In the genomic region with DNA sequence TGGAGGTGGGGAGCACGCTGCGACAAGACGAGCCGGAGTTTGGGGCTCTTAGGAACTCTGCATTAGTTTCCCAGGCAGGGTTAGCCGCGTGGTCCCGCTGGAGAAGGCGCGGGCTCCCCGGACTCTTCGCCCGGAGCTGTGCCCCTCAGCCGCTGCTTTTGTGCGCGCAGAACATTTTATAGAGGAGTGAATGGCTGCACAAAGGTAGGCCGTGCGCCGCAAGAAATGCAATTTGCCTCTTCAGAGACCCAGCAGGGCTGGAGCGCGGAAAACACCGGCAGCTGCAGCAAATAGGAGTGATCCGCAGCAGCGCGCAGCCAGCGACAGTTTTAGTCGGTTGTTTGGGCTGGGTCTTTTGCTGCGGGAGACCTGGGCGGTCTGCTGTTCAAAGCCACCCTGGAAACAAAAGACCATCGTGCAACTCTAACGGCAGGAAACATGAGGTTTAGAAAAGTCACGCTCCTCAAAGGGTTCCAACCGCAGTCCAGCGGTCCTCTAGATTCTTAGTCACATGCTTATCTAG, we compare ENCODE assay signal across 8 mouse cellular contexts. TPM values are rescaled to one million over a fixed set of nuclear protein-coding genes. Genes with fewer than 3 reads are reported as not detected.
DNase-seq lines count a peak whose midpoint lies in the region; ATAC-seq and TF ChIP-seq lines count a peak whose summit lies in the region.

Gene Zfp800 (minus strand): TSS at position 325 of the 523 bp plus-strand sequence.

- intact Hi-C loops in left cerebral cortex, postnatal 4 days (cut with DNase I) = loop anchor here (10.0 kb wide), 1 partner anchor 133 kb away; no protein-coding TSS in a partner anchor

- peaks cover 79% of the 10 kb centered on the region for H3K27me3 ChIP-seq in E14TG2a.4 (ENCODE audit: insufficient read depth, low read length)
- peaks cover 15% of the 10 kb centered on the region for H3K27me3 ChIP-seq in heart, embryonic 16.5 days (ENCODE audit: control insufficient read depth, insufficient read depth, low read length)

- peak within 1 kb of the TSS; percentile 49 for H3K9ac ChIP-seq in heart, embryonic 16.5 days (ENCODE audit: low read length)

- WGBS in heart, embryonic 16.5 days = 1% methylated on average over 33 of the region's 33 CpGs

- no peaks in the 10 kb centered on the region for H3K36me3 ChIP-seq in E14TG2a.4 (ENCODE audit: insufficient read depth, low read length)
- no peaks in the 10 kb centered on the region for H3K36me3 ChIP-seq in heart, embryonic 16.5 days (ENCODE audit: control insufficient read depth, insufficient read depth)

- H3K9me3 ChIP-seq in E14TG2a.4 (ENCODE audit: low read length) = peaks cover 5% of the 10 kb centered on the region; the same call in 1 of the 2 replicates
- peaks cover 9% of the 10 kb centered on the region for H3K9me3 ChIP-seq in heart, embryonic 16.5 days (replicated peaks; ENCODE audit: control insufficient read depth, low read length)

- H3K4me1 ChIP-seq in E14TG2a.4 (replicated peaks; ENCODE audit: low read depth, low read length) = peaks cover 28% of the 10 kb centered on the region
- H3K4me1 ChIP-seq in cortical plate, adult 2 months (ENCODE audit: control insufficient read depth, insufficient read depth, low read length) = no peaks in the 10 kb centered on the region
- H3K4me1 ChIP-seq in heart, embryonic 16.5 days (ENCODE audit: control insufficient read depth, insufficient read depth, low read length) = peaks cover 7% of the 10 kb centered on the region; the same call in 1 of the 2 replicates

- peak; percentile 85 for DNase-seq in heart, adult 11 months
- no peak for DNase-seq in heart, adult 8-10 months (ENCODE audit: low spot score)
- DNase-seq in left cerebral cortex, postnatal 4 days = peak; percentile 33
- DNase-seq in natural killer cell, adult 2 months (ENCODE audit: low spot score in 2 of 2) = peak; percentile 19 to 38
- DNase-seq in c-Kit-positive CD71-positive TER-119-positive erythroid progenitor cells, embryonic 14.5 days (ENCODE audit: low spot score) = no peak

- H3K27ac ChIP-seq in cortical plate, adult 2 months (ENCODE audit: insufficient read depth, low read length) = no peak within 1 kb of the TSS
- no peak within 1 kb of the TSS for H3K27ac ChIP-seq in heart, embryonic 16.5 days (ENCODE audit: low read length)

- peak within 1 kb of the TSS; percentile 96 for H3K4me2 ChIP-seq in heart, embryonic 16.5 days (ENCODE audit: low read depth, low read length)

- TF ChIP-seq POLR2A in cortical plate, adult 2 months (IDR thresholded peaks at IDR 0.05; ENCODE audit: extremely low read depth, insufficient read depth, low read length) = no peak

- peak; percentile 37; the same call in 1 of the 2 replicates for ATAC-seq in heart, embryonic 16.5 days (replicated peaks; ENCODE audit: extremely low read depth, insufficient read depth, low FRiP score)

- TF ChIP-seq CTCF in E14TG2a.4 (conservative IDR thresholded peaks at IDR 0.05; ENCODE audit: low read length) = no peak
- no peak for TF ChIP-seq CTCF in cortical plate, adult 2 months (IDR thresholded peaks at IDR 0.05; ENCODE audit: extremely low read depth, insufficient read depth, low read length)

- peak within 1 kb of the TSS; percentile 72 for H3K4me3 ChIP-seq in E14TG2a.4 (replicated peaks; ENCODE audit: low read length)
- H3K4me3 ChIP-seq in cortical plate, adult 2 months (ENCODE audit: insufficient read depth, low read length) = peak within 1 kb of the TSS; percentile 41
- peak within 1 kb of the TSS; percentile 62 for H3K4me3 ChIP-seq in heart, embryonic 16.5 days (ENCODE audit: low read length)

RNA-seq across cellular contexts. Expression of gene Zfp800, which starts in this region (rescaled TPM):
- 10 to 100 TPM in 1 of 4 experiments, 1 to 10 TPM in 3; 7.7 to 11.9 (median 8.3) TPM for total RNA-seq in heart, adult 8-10 months (2022)
- polyA plus RNA-seq in cortical plate, adult 2 months (2012; rRNA removed) = 6.7 and 8.1 TPM in 2 replicates
- 11.7 and 12.7 TPM in 2 replicates for polyA plus RNA-seq in heart, embryonic 16.5 days (2015; fragmentation: Nextera tagmentation; extraction: Ambion mirVana)
- 10 to 100 TPM; 18.0 to 19.8 TPM for total RNA-seq in left cerebral cortex, postnatal 4 days (2021)

Comparison
In these comparisons a context has a peak if more than half of its experiments do, and no peak if none do; other contexts are left out.
1. DNase-seq: peak in heart, adult 11 months (single experiment), left cerebral cortex, postnatal 4 days (single experiment) and natural killer cell, adult 2 months (2 of 2); none in heart, adult 8-10 months (single experiment) and c-Kit-positive CD71-positive TER-119-positive erythroid progenitor cells, embryonic 14.5 days (single experiment).
2. Peak in every context shown above with its lines, with median percentiles within 50 percentile points of each other: H3K4me3 ChIP-seq.